Mouse (Mus musculus) heart, adult 10 weeks (tissue): Measurements from ENCODE around the gene Acot4. TPM values are rescaled to one million over a fixed set of nuclear protein-coding genes. Genes with fewer than 3 reads are reported as not detected.

Experiments used
- polyA plus RNA-seq: library from polyadenylated mRNA; stranded (reverse); fragments of 350-450 nt; fragmentation: Illumina TruSeq; extraction: RNeasy Lipid Tissue Mini Kit (QIAGEN cat#74804); gene quantifications from one replicate; pipeline ENCODE4 v1.2.3, GENCODE M21; 2014; ENCODE audit warnings: low read depth, low replicate concordance

Acot4 gene
- polyA plus RNA-seq: 0.55 TPM

DNA sequence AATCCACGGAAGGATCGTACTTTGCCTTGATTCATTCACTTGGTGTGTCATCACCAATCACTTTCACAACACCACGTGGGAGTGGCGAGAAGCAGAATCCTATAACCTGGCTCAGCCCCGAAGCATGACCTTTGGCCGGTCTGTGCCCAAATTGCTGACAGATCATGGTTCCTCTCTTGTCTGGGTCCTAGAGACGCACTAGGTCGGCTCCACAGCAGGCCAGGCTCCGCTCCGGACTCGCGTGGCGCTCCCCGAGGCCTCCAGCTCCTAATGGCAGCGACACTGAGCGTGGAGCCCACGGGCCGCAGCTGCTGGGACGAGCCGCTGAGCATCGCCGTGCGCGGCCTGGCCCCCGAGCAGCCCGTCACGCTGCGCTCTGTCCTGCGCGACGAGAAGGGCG, at the start of gene Acot4:
TSS of gene Acot4 (plus strand) at position 139 of the 400 bp plus-strand sequence.

DNA sequence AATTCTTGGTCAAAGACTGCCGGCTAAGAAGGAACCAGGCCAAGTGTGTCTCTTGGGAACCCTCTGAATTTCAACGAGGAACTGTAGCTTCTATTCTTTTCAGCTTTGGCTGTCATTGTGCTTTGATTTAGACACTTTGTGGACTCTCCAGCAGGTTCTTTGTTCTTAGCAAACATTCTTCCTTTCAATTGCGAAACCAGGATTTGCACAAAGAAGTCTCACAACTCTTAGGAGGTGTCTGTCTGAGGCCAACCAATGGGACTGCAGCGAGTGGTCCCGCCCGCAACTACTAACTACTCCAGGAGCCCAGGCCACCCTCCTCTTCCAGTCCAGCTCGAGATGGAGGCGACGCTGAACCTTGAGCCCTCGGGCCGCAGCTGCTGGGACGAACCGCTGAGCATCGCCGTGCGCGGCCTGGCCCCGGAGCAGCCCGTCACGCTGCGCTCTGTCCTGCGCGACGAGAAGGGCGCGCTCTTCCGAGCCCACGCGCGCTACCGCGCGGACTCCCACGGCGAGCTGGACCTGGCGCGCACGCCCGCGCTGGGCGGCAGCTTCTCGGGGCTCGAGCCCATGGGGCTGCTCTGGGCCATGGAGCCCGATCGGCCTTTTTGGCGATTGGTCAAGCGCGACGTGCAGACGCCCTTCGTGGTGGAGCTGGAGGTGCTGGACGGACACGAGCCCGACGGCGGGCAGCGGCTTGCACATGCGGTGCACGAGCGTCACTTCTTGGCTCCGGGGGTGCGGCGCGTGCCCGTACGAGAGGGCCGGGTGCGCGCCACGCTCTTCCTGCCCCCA, 28.8 kb upstream of the Acot4 start, which contains the start of gene Acot1:
TSS of gene Acot1 (plus strand) at position 320 of the 795 bp plus-strand sequence.

DNA sequence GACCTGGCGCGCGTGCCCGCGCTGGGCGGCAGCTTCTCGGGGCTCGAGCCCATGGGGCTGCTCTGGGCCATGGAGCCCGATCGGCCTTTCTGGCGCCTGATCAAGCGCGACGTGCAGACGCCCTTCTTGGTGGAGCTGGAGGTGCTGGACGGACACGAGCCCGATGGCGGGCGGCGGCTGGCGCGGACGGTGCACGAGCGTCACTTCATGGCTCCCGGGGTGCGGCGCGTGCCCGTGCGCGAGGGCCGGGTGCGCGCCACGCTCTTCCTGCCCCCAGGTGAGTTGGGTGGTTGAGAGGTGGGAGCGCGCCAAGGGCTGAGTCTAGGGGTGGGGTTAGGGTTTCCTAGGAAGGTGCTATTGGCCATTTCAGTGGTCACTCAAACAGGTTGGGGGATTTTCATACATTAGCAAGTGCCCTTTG, 522 bp downstream of the Acot4 start, which contains the start of gene Gm49366:
TSS of gene Gm49366 (plus strand) at position 245 of the 421 bp plus-strand sequence.

DNA sequence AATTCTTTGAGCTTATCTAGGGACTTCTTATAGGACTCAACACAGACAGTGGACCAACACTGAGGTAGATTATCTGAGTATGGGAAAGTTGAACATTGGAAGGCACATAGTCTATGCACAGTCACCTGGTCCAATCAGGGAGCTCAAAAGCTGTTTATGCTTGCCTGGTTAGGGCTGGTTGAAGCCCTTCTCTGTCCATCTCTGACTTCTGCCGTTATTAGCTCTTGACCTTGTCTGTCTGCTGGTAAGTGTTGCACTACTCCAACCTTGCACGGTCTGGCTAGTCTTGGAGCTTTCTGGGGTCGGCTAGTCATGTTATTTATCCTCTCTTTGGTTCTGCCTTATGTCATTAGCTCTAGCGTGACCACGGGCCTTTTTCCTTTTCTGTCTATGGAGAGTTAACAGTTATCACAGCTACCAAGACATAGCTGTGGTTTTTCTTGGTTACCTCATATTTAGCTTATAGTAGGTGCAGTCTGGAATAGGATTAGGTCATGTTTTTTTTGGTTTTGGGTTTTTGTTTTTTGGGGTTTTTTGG, 13.8 kb downstream of the Acot4 start, which contains the start of gene Acot3:
TSS of gene Acot3 (plus strand) at position 208 of the 538 bp plus-strand sequence.

DNA sequence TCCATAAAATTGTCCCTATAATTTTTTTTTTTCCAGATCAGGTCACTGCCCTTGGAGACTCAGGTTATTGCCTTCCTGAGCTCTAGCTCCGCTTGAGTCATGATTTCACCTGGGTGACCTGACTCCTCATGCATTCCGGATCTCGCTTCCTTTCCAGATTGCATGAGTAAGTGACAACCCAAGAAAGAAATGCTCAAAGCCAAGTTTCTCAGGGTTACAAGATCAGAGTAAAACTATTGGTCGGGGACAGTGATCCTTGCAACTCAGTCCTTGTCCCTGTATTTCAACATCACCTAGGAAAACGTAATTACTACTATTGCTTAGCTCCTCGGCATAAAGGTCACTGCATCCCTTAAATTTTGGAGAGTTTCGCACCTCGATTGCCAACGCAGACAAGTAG, 30.8 kb downstream of the Acot4 start, which contains the start of gene Acot5:
TSS of gene Acot5 (plus strand) at position 340 of the 400 bp plus-strand sequence.

Other genes starting within 250 kb of the Acot4 start
- gene Numb, start 116.4 kb upstream of the Acot4 start, polyA plus RNA-seq: 26.6 TPM
- 5.0 TPM for gene Riox1, start 87.8 kb upstream of the Acot4 start, polyA plus RNA-seq
- not detected for gene Heatr4, start 53.5 kb upstream of the Acot4 start, polyA plus RNA-seq
- 44.9 TPM for gene Acot2, start 50.5 kb upstream of the Acot4 start, polyA plus RNA-seq
- gene Acot1, start 28.9 kb upstream of the Acot4 start, polyA plus RNA-seq: 59.6 TPM
- gene Gm49366, start 556 bp downstream of the Acot4 start, polyA plus RNA-seq: not detected
- gene Acot3, start 13.8 kb downstream of the Acot4 start, polyA plus RNA-seq: 1.8 TPM
- gene Acot5, start 30.9 kb downstream of the Acot4 start, polyA plus RNA-seq: not detected
- gene Acot6, start 62.3 kb downstream of the Acot4 start, polyA plus RNA-seq: 2.9 TPM
- 4.3 TPM for gene Dnal1, start 76.0 kb downstream of the Acot4 start, polyA plus RNA-seq
- gene Pnma1, start 110.1 kb downstream of the Acot4 start, polyA plus RNA-seq: not detected
- 8.2 TPM for gene Elmsan1, start 180.5 kb downstream of the Acot4 start, polyA plus RNA-seq
- 238 TPM for gene Ptgr2, start 246.9 kb downstream of the Acot4 start, polyA plus RNA-seq